Mouse (Mus musculus) heart, postnatal 0 days (tissue): ENCODE measurements at regions not wholly inside any gene's neighbourhood (a gene's known extent, or its start where the extent isn't known, plus 50 kb on each side); places are given as distances from the start of the nearest gene placed in this dataset.

Source experiments
- ATAC-seq: fragments of 200-750 bp; cut with Nextera tagmentation; 2 replicates; pipeline ENCODE4 v1.8.0; 2017; ENCODE audit warnings: low read depth, moderate number of reproducible peaks, moderate library complexity; ENCODE audit not compliant: insufficient read depth
- DNase-seq: peaks from one replicate; pipeline ENCODE4 v3.0.0-alpha.2; 2016; ENCODE audit warnings: low spot score
- H3K27ac ChIP-seq: fragments of 300-500 bp; sonication (generic); 2 replicates; pipeline ENCODE4 v1.5.1; 2014; ENCODE audit warnings: low read depth, mild to moderate bottlenecking
- H3K27me3 ChIP-seq: fragments of 300-500 bp; sonication (generic); 2 replicates; pipeline ENCODE4 v1.6.1; 2014; ENCODE audit warnings: low read length, mixed read lengths; ENCODE audit not compliant: control insufficient read depth, insufficient read depth
- H3K36me3 ChIP-seq: fragments of 300-500 bp; sonication (generic); replicated peaks from 2 replicates; pipeline ENCODE4 v1.6.1; 2014; ENCODE audit warnings: low read length, mixed read lengths; ENCODE audit not compliant: control insufficient read depth, insufficient read depth
- H3K4me1 ChIP-seq: fragments of 300-500 bp; sonication (generic); 2 replicates; pipeline ENCODE4 v1.6.1; 2014; ENCODE audit warnings: antibody characterized with exemption; ENCODE audit not compliant: control insufficient read depth, insufficient read depth
- H3K4me2 ChIP-seq: fragments of 300-500 bp; sonication (generic); 2 replicates; pipeline ENCODE4 v1.6.1; 2014; ENCODE audit warnings: low read depth, mild to moderate bottlenecking, low read length, moderate library complexity
- H3K4me3 ChIP-seq: fragments of 300-500 bp; sonication (generic); 2 replicates; pipeline ENCODE4 v1.5.1; 2014; ENCODE audit warnings: low read depth, low read length
- H3K9ac ChIP-seq: fragments of 300-500 bp; sonication (generic); replicated peaks from 2 replicates; pipeline ENCODE4 v1.6.1; 2014; ENCODE audit warnings: low read depth, low read length, mixed read lengths
- H3K9me3 ChIP-seq: fragments of 300-500 bp; sonication (generic); replicated peaks from 2 replicates; pipeline ENCODE4 v1.6.1; 2016; ENCODE audit warnings: low read length; ENCODE audit not compliant: control insufficient read depth
- CTCF ChIP-seq: IDR thresholded peaks from 2 replicates; pipeline ENCODE4 v1.5.1; 2016; ENCODE audit warnings: antibody characterized with exemption, control low read depth, low read depth
- EP300 ChIP-seq: IDR thresholded peaks from 2 replicates; pipeline ENCODE4 v1.6.1; 2016; ENCODE audit warnings: antibody characterized with exemption, low read depth
- WGBS: fragments of 180-500 bp; shearing (Covaris S2); extraction: QIAGEN DNeasy Blood & Tissue Kit; methylation state at CpG from one replicate; pipeline ENCODE4 v1.1.7; 2014; 5-methylcytosine and 5-hydroxymethylcytosine counted together

DNA sequence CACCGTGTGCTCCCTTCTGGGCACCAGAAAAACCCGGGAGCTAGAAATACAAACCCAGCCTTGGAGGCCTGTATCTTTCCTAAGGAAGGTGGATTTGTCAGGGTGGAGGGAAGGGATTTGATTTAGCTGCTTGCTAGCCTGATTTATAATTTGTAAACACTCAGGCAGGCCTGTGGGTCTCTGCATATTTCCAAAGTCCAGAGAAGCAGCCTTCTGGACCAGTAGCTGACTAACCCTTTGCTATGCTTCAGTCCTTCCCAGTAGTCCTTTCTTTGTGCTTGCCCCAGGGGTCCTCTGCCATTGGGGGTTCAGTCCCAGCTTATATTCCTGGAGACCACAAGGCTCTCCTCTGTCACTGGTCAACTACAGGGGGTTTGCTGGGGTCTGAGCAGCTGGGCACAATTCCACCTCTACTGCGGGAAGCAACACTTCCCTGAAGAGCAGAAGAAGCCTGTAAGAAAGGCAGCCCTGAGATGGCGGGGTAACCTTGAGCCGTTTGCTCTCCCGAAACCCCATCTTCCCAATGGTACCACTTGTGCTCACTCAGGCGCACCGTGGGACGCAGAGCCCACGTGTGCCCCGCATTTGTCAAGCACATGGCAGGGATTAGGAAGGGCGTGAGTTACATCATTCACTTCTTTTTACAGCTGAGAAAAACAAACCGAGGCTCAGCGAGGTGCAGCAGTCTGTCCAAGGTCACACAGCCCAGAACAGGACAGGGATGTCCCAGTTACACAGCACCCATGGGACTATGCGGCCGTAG, 85.7 kb downstream of the 1700001O22Rik start:
- no peak for DNase-seq
- Histone ChIP-seq H3K9me3 (no peaks in the 10 kb centered on the region), H3K27me3 (no peaks in the 10 kb centered on the region), H3K4me2 (peak overlapping the region; percentile 58), H3K9ac (peak overlapping the region; percentile 32), H3K4me1 (peaks cover 60% of the 10 kb centered on the region), H3K27ac (peak overlapping the region; percentile 96), H3K36me3 (no peaks in the 10 kb centered on the region), H3K4me3 (no peak overlapping the region; the same call in 1 of the 2 replicates)
- no peak for ATAC-seq
- no peak for TF ChIP-seq CTCF
- TF ChIP-seq EP300: no peak
- WGBS: 23% methylated on average over 16 of the region's 16 CpGs

DNA sequence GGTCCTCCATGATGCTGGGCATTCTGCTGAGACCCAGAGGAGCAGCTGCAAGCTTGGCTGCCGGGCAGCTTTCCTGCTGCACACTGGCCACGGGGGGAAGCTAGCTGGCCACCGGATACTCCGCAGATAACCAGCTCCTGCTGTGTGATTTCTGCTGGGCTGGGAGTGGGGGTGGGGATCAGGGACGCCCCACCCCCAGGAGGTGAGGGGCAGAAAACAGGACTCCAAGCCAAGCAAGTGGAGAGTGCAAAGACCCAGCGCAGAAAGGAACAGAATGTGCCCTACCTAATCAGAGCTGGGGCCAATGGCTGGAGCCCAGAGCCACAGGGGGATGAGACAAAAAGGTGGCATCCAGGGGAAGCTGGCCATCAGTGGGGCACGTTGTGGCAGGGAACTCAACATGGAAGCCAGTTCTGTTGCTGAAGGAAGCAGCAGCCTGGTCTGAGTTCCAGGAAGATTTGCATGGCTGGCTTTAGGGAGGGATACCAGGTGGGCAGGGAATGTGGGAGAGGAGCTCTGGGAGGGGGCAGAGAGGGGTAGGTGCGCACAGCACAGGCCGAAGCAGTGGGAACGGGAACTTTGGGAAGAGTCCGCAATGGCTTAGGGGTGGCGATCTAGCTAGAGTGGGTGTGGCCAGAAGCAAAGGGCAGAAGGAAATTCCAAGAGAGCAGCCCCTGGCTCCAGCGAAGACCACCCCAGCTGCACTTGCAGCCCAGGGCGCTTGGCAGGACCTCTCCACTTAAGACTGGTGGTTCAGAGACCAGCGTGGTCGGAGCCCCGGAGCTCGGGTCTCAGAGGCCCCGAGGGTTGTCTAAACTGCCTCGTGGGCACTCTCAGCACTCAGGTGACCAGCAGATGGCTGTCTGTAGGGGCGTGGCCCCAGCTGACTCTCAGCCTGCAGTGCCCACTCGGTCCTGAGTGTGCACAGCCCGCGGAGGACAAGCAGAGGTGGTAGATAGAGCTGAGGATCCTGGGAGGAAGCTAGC, 86.6 kb downstream of the 1700001O22Rik start:
- H3K27ac ChIP-seq: peak overlapping the region; percentile 96
- DNase-seq: peak; percentile 71
- H3K36me3 ChIP-seq: no peaks in the 10 kb centered on the region
- H3K4me2 ChIP-seq: peak overlapping the region; percentile 19
- ATAC-seq: peak; percentile 24
- TF ChIP-seq EP300 (peak; percentile 91), CTCF (peak; percentile 16; the same call in 1 of the 2 replicates)
- no peaks in the 10 kb centered on the region for H3K27me3 ChIP-seq
- peak overlapping the region; percentile 32 for H3K9ac ChIP-seq
- H3K4me3 ChIP-seq: no peak overlapping the region; the same call in 1 of the 2 replicates
- peaks cover 64% of the 10 kb centered on the region for H3K4me1 ChIP-seq
- WGBS: 4% methylated on average over 24 of the region's 24 CpGs
- no peaks in the 10 kb centered on the region for H3K9me3 ChIP-seq

DNA sequence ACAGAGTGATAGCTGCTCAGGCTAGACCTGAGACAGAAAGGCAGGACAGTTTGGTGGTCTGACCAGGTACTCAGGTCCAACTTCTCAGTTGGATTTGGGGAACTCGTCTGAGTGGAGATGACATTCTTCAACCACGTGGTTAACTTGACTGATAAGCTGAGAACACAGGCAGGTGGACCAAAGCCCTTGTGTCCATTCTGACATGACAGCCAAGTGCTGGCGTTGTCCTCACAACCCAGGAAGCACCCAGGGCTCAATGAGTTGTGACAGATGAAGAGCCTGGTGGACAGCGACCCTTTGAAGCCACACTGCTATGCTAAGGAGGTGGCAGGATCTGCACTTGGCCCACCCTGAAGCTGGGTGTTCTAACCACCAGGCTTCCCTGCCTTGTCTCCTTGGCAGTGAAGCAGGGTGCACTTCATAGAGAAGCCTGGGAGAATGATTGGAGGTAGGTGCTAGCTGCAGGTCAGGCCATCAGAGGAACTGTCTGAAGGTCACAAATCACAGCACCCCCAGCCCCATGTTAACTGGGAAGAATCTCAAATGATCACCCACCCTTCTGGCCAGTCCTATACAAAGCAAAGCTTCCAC, 87.6 kb downstream of the 1700001O22Rik start:
- no peak overlapping the region for H3K4me3 ChIP-seq
- no peaks in the 10 kb centered on the region for H3K9me3 ChIP-seq
- H3K36me3 ChIP-seq: no peaks in the 10 kb centered on the region
- WGBS: 53% methylated on average over 4 of the region's 4 CpGs
- peaks cover 60% of the 10 kb centered on the region for H3K4me1 ChIP-seq
- no peak overlapping the region for H3K4me2 ChIP-seq
- H3K27me3 ChIP-seq: no peaks in the 10 kb centered on the region
- peak overlapping the region; percentile 96; the same call in 1 of the 2 replicates for H3K27ac ChIP-seq
- TF ChIP-seq CTCF (no peak), EP300 (no peak)
- DNase-seq: no peak
- ATAC-seq: no peak
- H3K9ac ChIP-seq: no peak overlapping the region

DNA sequence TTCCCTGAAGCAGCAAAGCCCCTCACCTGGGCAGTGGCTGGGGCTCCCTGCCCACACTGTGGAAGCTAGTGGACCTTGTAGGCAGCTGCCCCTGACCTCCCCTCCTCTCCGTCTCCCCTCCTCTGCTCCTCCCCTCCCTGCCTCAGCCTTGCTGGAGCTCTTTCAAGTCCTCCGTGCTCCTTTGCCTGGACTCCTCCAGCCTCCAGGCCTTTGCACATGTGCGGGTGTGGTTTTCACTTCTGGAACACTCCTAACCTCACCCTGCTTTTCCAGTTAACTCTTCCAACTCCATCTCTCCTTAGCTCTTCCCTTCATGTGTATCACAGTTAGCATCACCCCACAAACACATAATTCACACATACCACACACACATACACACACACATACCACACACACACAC, 89.9 kb downstream of the 1700001O22Rik start:
- no peak for ATAC-seq
- DNase-seq: peak; percentile 28
- Histone ChIP-seq H3K9ac (no peak overlapping the region), H3K4me2 (no peak overlapping the region), H3K27me3 (no peaks in the 10 kb centered on the region), H3K4me3 (no peak overlapping the region), H3K27ac (no peak overlapping the region; the same call in 1 of the 2 replicates), H3K4me1 (peaks cover 47% of the 10 kb centered on the region), H3K9me3 (no peaks in the 10 kb centered on the region), H3K36me3 (no peaks in the 10 kb centered on the region)
- WGBS: 21% methylated on average over 3 of the region's 3 CpGs
- TF ChIP-seq EP300 (no peak), CTCF (no peak)

DNA sequence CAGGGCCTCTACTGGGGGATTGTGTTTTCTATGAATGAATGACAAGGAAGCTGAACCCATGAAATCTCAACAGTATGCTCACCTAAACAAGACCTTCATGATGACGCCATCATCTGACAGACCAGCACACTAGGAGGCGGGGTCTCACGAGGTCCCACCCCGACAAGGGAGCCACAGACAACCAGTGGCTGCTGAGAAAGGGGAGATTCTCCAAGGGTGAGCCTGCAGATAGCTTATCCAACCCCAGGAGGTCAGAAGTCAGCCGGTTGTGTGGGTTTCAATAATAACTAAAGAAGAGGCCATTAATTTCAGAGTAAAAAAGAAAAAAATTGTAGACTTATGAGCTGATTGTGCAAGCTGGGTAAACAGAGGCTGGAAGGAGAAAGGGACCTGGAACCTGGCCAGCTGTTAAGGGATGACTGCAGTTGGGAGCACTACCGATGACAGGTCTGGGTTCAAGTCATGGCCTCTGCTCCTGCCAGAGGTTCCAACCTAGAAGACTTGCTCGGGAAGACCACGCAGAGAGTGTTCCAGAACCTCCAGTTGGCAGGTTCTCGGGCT, 90.5 kb downstream of the 1700001O22Rik start:
- Histone ChIP-seq H3K36me3 (no peaks in the 10 kb centered on the region), H3K27ac (peak overlapping the region; percentile 90), H3K27me3 (no peaks in the 10 kb centered on the region), H3K4me3 (no peak overlapping the region), H3K4me2 (no peak overlapping the region), H3K4me1 (peaks cover 46% of the 10 kb centered on the region), H3K9ac (no peak overlapping the region), H3K9me3 (no peaks in the 10 kb centered on the region)
- DNase-seq (no peak), ATAC-seq (no peak)
- no peak for TF ChIP-seq EP300
- no peak for TF ChIP-seq CTCF
- WGBS: 65% methylated on average over 9 of the region's 9 CpGs
